Mouse (Mus musculus) CD4-positive, CD25-positive, alpha-beta regulatory T cell, adult 4 months (primary cell): ENCODE data around the gene Lage3. TPM values are rescaled to one million over a fixed set of nuclear protein-coding genes. Genes with fewer than 3 reads are reported as not detected.

ENCODE experiments used
- polyA plus RNA-seq, 2 experiments: library from polyadenylated mRNA; unstranded; fragments of 100-300 nt; shearing (Covaris generic); gene quantifications; one replicate each; pipeline ENCODE4 v1.2.1; 2017

Gene Lage3
- polyA plus RNA-seq, 2 experiments from 2014 or later = 60.3 to 62.7 TPM

Other genes with a start within 250 kb of the Lage3 start
- not detected for gene Opn1mw, start 226.2 kb downstream of the Lage3 start, polyA plus RNA-seq
- 10 to 100 TPM; 19.9 to 20.2 TPM for gene Mecp2, start 218.3 kb downstream of the Lage3 start, polyA plus RNA-seq
- gene Tex28, start 185.8 kb downstream of the Lage3 start, polyA plus RNA-seq = not detected
- 1 to 10 TPM; 2.9 to 3.1 TPM for gene Tktl1, start 176.4 kb downstream of the Lage3 start, polyA plus RNA-seq
- 100 to 1,000 TPM; 199 to 249 TPM for gene Flna, start 103.8 kb downstream of the Lage3 start, polyA plus RNA-seq
- gene Emd, start 98.9 kb downstream of the Lage3 start, polyA plus RNA-seq = 10 to 100 TPM; 35.0 to 53.2 TPM
- 1,000 to 10,000 TPM in 1 of 2 experiments, 100 to 1,000 TPM in 1; 597 to 1,460 TPM for gene Rpl10, start 82.8 kb downstream of the Lage3 start, polyA plus RNA-seq
- 10 to 100 TPM; 54.0 to 68.6 TPM for gene Taz, start 71.7 kb downstream of the Lage3 start, polyA plus RNA-seq
- 10 to 100 TPM; 23.0 to 31.1 TPM for gene Dnase1l1, start 71.3 kb downstream of the Lage3 start, polyA plus RNA-seq
- gene Atp6ap1, start 56.5 kb downstream of the Lage3 start, polyA plus RNA-seq = 100 to 1,000 TPM; 165 to 225 TPM
- gene Gdi1, start 48.6 kb downstream of the Lage3 start, polyA plus RNA-seq = 100 to 1,000 TPM; 283 to 370 TPM
- gene Fam50a, start 40.6 kb downstream of the Lage3 start, polyA plus RNA-seq = 10 to 100 TPM; 65.9 to 68.7 TPM
- 1 to 10 TPM; 3.2 to 7.9 TPM for gene Plxna3, start 24.6 kb downstream of the Lage3 start, polyA plus RNA-seq
- 10 to 100 TPM; 60.0 to 78.5 TPM for gene Ubl4a, start 19.6 kb upstream of the Lage3 start, polyA plus RNA-seq
- gene Slc10a3, start 19.7 kb upstream of the Lage3 start, polyA plus RNA-seq = 10 to 100 TPM; 21.5 to 34.2 TPM
- gene Fam3a, start 39.7 kb upstream of the Lage3 start, polyA plus RNA-seq = 10 to 100 TPM; 28.6 to 47.0 TPM
- gene Ikbkg, start 39.7 kb upstream of the Lage3 start, polyA plus RNA-seq = 10 to 100 TPM; 44.7 to 65.1 TPM
- gene G6pdx, start 75.6 kb upstream of the Lage3 start, polyA plus RNA-seq = 10 to 100 TPM; 33.3 to 41.4 TPM
- not detected for gene Gm6880, start 127.8 kb upstream of the Lage3 start, polyA plus RNA-seq
- gene Olfr1326-ps1, start 221.3 kb upstream of the Lage3 start, polyA plus RNA-seq = not detected
- not detected for gene Olfr1325, start 239.1 kb upstream of the Lage3 start, polyA plus RNA-seq